Mouse (Mus musculus): Measurements from ENCODE around the gene Trim72.

Gene Trim72

GRCm38 (mm10) chr7:128025381-128025780, 21.6 kb downstream of the Trim72 start:
- TF ChIP-seq GATA4 (IDR thresholded peaks at IDR 0.05; ENCODE audit: insufficient replicate concordance, low read length) = no peak

- TF ChIP-seq GATA4 (IDR thresholded peaks at IDR 0.05; ENCODE audit: insufficient replicate concordance, low read length) = no peak
Observed at GRCm38 (mm10) chr7:128031403-128031976, 27.7 kb downstream of the Trim72 start.

GRCm38 (mm10) chr7:128032290-128032988, 28.7 kb downstream of the Trim72 start:
- no peak for TF ChIP-seq GATA4 (IDR thresholded peaks at IDR 0.05; ENCODE audit: insufficient replicate concordance, low read length)

GRCm38 (mm10) chr7:128032989-128033293, 29.2 kb downstream of the Trim72 start:
- no peak for TF ChIP-seq GATA4 (IDR thresholded peaks at IDR 0.05; ENCODE audit: insufficient replicate concordance, low read length)

- no peak for TF ChIP-seq GATA4 (IDR thresholded peaks at IDR 0.05; ENCODE audit: insufficient replicate concordance, low read length)
Observed at GRCm38 (mm10) chr7:128033616-128034015, 29.9 kb downstream of the Trim72 start.

- TF ChIP-seq GATA4 (IDR thresholded peaks at IDR 0.05; ENCODE audit: insufficient replicate concordance, low read length) = no peak
Observed at GRCm38 (mm10) chr7:128044142-128044785, 40.5 kb downstream of the Trim72 start.

- no peak for TF ChIP-seq GATA4 (IDR thresholded peaks at IDR 0.05; ENCODE audit: insufficient replicate concordance, low read length)
Observed at GRCm38 (mm10) chr7:128045640-128046039, 41.9 kb downstream of the Trim72 start.

GRCm38 (mm10) chr7:128048819-128049218, 45.1 kb downstream of the Trim72 start:
- no peak for TF ChIP-seq GATA4 (IDR thresholded peaks at IDR 0.05; ENCODE audit: insufficient replicate concordance, low read length)

- TF ChIP-seq GATA4 (IDR thresholded peaks at IDR 0.05; ENCODE audit: insufficient replicate concordance, low read length) = no peak
Observed at GRCm38 (mm10) chr7:128049254-128049653, 45.5 kb downstream of the Trim72 start.

GRCm38 (mm10) chr7:128050739-128051138, 47.0 kb downstream of the Trim72 start:
- TF ChIP-seq GATA4 (IDR thresholded peaks at IDR 0.05; ENCODE audit: insufficient replicate concordance, low read length) = no peak

GRCm38 (mm10) chr7:128053061-128053460, 49.3 kb downstream of the Trim72 start:
- TF ChIP-seq GATA4 (IDR thresholded peaks at IDR 0.05; ENCODE audit: insufficient replicate concordance, low read length) = no peak

- TF ChIP-seq GATA4 (IDR thresholded peaks at IDR 0.05; ENCODE audit: insufficient replicate concordance, low read length) = no peak
Observed at GRCm38 (mm10) chr7:128056917-128057444, 53.2 kb downstream of the Trim72 start.

- TF ChIP-seq GATA4 (IDR thresholded peaks at IDR 0.05; ENCODE audit: insufficient replicate concordance, low read length) = no peak
Observed at GRCm38 (mm10) chr7:128057860-128058259, 54.1 kb downstream of the Trim72 start.

- TF ChIP-seq GATA4 (IDR thresholded peaks at IDR 0.05; ENCODE audit: insufficient replicate concordance, low read length) = no peak
Observed at GRCm38 (mm10) chr7:128058576-128058975, 54.8 kb downstream of the Trim72 start.

GRCm38 (mm10) chr7:128059091-128059490, 55.3 kb downstream of the Trim72 start:
- no peak for TF ChIP-seq GATA4 (IDR thresholded peaks at IDR 0.05; ENCODE audit: insufficient replicate concordance, low read length)

Data from liver, adult (tissue).